Mouse (Mus musculus) left cerebral cortex, adult 2 months (tissue): ENCODE measurements around the gene Dpysl5. TPM values are rescaled to one million over a fixed set of nuclear protein-coding genes. Genes with fewer than 3 reads are reported as not detected.
"Not testable (repeated sequence)": the region's sequence is repeated elsewhere in the genome, so short reads cannot be mapped to it uniquely, and the experiment has no call there.

ENCODE experiments used
- DNase-seq, 2 experiments: peaks; one replicate each; pipeline ENCODE4 v3.0.0; 2021 to 2022; ENCODE audit warnings: low spot score in 2 of 2, mixed read lengths in 1 of 2; ENCODE audit errors: extremely low spot score in 1 of 2
- H3K27ac ChIP-seq: fragments of 200-600 bp; 2 replicates; pipeline ENCODE4 v1.8.1; 2022
- H3K4me3 ChIP-seq: fragments of 200-600 bp; 2 replicates; pipeline ENCODE4 v1.8.1; 2022
- CTCF ChIP-seq: fragments of 200-600 bp; IDR thresholded peaks from 2 replicates; pipeline ENCODE4 v1.8.1; 2022; ENCODE audit warnings: antibody characterized with exemption, mild to moderate bottlenecking, moderate library complexity
- intact Hi-C: fragments of 180-260 bp; cut with DNase I; formaldehyde crosslinking; loops from one replicate; pipeline ENCODE4 v1.15.1; 2025
- total RNA-seq, 2 experiments: library from RNA; stranded (reverse); gene quantifications; 2 replicates each; pipeline ENCODE4 v1.2.3; 2021

Dpysl5 gene
- total RNA-seq, 2 experiments from 2014 or later = 21.2 to 27.3 TPM

- no peak overlapping the region for H3K27ac ChIP-seq
- intact Hi-C loops = no loop called here
- H3K4me3 ChIP-seq = no peak overlapping the region
- TF ChIP-seq CTCF = no peak
- DNase-seq = no peak
Measured at GRCm38 (mm10) chr5:30678722-30679296, 32.6 kb upstream of the Dpysl5 start.

GRCm38 (mm10) chr5:30679593-30679992 lies 31.8 kb upstream of the Dpysl5 start:
- intact Hi-C loops = no loop called here
- no peak overlapping the region for H3K4me3 ChIP-seq
- no peak for DNase-seq
- no peak overlapping the region for H3K27ac ChIP-seq
- TF ChIP-seq CTCF = no peak

GRCm38 (mm10) chr5:30681970-30682369 lies 29.4 kb upstream of the Dpysl5 start:
- Histone ChIP-seq H3K4me3 (no peak overlapping the region), H3K27ac (no peak overlapping the region)
- no peak for DNase-seq
- intact Hi-C loops = no loop called here
- no peak for TF ChIP-seq CTCF

GRCm38 (mm10) chr5:30682967-30683600 lies 28.3 kb upstream of the Dpysl5 start:
- Histone ChIP-seq H3K27ac (no peak overlapping the region), H3K4me3 (no peak overlapping the region)
- intact Hi-C loops = no loop called here
- peak; percentile 36 for TF ChIP-seq CTCF
- DNase-seq = no peak

GRCm38 (mm10) chr5:30683993-30684392 lies 27.4 kb upstream of the Dpysl5 start:
- H3K4me3 ChIP-seq = no peak overlapping the region
- no peak for DNase-seq
- peak; percentile 47 for TF ChIP-seq CTCF
- intact Hi-C loops = no loop called here
- no peak overlapping the region for H3K27ac ChIP-seq

- peak; percentile 69 for TF ChIP-seq CTCF
- intact Hi-C loops = no loop called here
- Histone ChIP-seq H3K4me3 (no peak overlapping the region), H3K27ac (no peak overlapping the region)
- DNase-seq = peak; percentile 26 to 36
Measured at GRCm38 (mm10) chr5:30686781-30687180, 24.6 kb upstream of the Dpysl5 start.

GRCm38 (mm10) chr5:30700361-30701000 lies 10.9 kb upstream of the Dpysl5 start:
- intact Hi-C loops = no loop called here
- no peak for DNase-seq
- Histone ChIP-seq H3K4me3 (no peak overlapping the region), H3K27ac (no peak overlapping the region)
- TF ChIP-seq CTCF = no peak

GRCm38 (mm10) chr5:30701373-30701772 lies 10.0 kb upstream of the Dpysl5 start:
- H3K4me3 ChIP-seq, H3K27ac ChIP-seq, DNase-seq, intact Hi-C loops: not testable (repeated sequence)

- no peak overlapping the region for H3K27ac ChIP-seq
- no peak for DNase-seq
- H3K4me3 ChIP-seq = no peak overlapping the region
- no peak for TF ChIP-seq CTCF
- intact Hi-C loops = no loop called here
Measured at GRCm38 (mm10) chr5:30701866-30702265, 9.5 kb upstream of the Dpysl5 start.

GRCm38 (mm10) chr5:30709744-30710383 lies 1.5 kb upstream of the Dpysl5 start:
- H3K4me3 ChIP-seq = no peak overlapping the region
- DNase-seq = peak; percentile 69 to 76
- intact Hi-C loops = loop anchor here (1.0 to 10.0 kb wide), 3 partner anchors 65 to 175 kb away; partner anchors contain the start of gene Agbl5
- peak; percentile 74 for TF ChIP-seq CTCF
- no peak overlapping the region for H3K27ac ChIP-seq

GRCm38 (mm10) chr5:30710486-30710885 lies 878 bp upstream of the Dpysl5 start:
- intact Hi-C loops = loop anchor here (10.0 kb wide), 1 partner anchor 174 kb away; the partner anchor contains the start of gene Agbl5
- no peak overlapping the region for H3K4me3 ChIP-seq

GRCm38 (mm10) chr5:30712002-30712390 lies 632 bp downstream of the Dpysl5 start:
- intact Hi-C loops = loop anchor here (10.0 kb wide), 1 partner anchor 173 kb away; the partner anchor contains the start of gene Agbl5
- Histone ChIP-seq H3K27ac (peak overlapping the region; percentile 48; the same call in 1 of the 2 replicates), H3K4me3 (peak overlapping the region; percentile 60)
- TF ChIP-seq CTCF = no peak
- no peak for DNase-seq

More at GRCm38 (mm10) chr5:30710486-30710885, 878 bp upstream of the Dpysl5 start:
- DNase-seq = peak; percentile 57 to 62
- TF ChIP-seq CTCF = no peak
- H3K27ac ChIP-seq = no peak overlapping the region
